Mouse (Mus musculus) 3134 (cell line): ENCODE data around the gene B4galnt3.
"Not testable (repeated sequence)": the region's sequence is repeated elsewhere in the genome, so short reads cannot be mapped to it uniquely, and the experiment has no call there.

ENCODE experiments used
- DNase-seq: peaks from one replicate; pipeline ENCODE4 v3.0.0-alpha.2; 2011; ENCODE audit warnings: low spot score; ENCODE audit not compliant: insufficient read length; ENCODE audit errors: extremely low read depth

B4galnt3 gene

GRCm38 (mm10) chr6:120294056-120294784 is at the start of gene B4galnt3, which contains the start of gene D330020A13Rik:
Gene B4galnt3 (minus strand): TSS chr6:120294559.
Gene D330020A13Rik (plus strand): TSS chr6:120294364.
- DNase-seq: no peak

GRCm38 (mm10) chr6:120343992-120344391 is 49.6 kb upstream of the B4galnt3 start:
- DNase-seq: no peak

GRCm38 (mm10) chr6:120332351-120332750 is 38.0 kb upstream of the B4galnt3 start:
- DNase-seq: no peak

GRCm38 (mm10) chr6:120324295-120324927 is 30.1 kb upstream of the B4galnt3 start:
- DNase-seq: peak; percentile 25

- no peak for DNase-seq
Measured at GRCm38 (mm10) chr6:120320369-120320768, 26.0 kb upstream of the B4galnt3 start.

GRCm38 (mm10) chr6:120319129-120319528 is 24.8 kb upstream of the B4galnt3 start:
- no peak for DNase-seq

GRCm38 (mm10) chr6:120318303-120318940 is 24.1 kb upstream of the B4galnt3 start:
- DNase-seq: no peak

GRCm38 (mm10) chr6:120312443-120312842 is 18.1 kb upstream of the B4galnt3 start:
- no peak for DNase-seq

GRCm38 (mm10) chr6:120309787-120310186 is 15.4 kb upstream of the B4galnt3 start:
- DNase-seq: no peak

- no peak for DNase-seq
Measured at GRCm38 (mm10) chr6:120309338-120309737, 15.0 kb upstream of the B4galnt3 start.

GRCm38 (mm10) chr6:120306859-120307594 is 12.7 kb upstream of the B4galnt3 start:
- no peak for DNase-seq

GRCm38 (mm10) chr6:120302755-120303316 is 8.5 kb upstream of the B4galnt3 start:
- no peak for DNase-seq

GRCm38 (mm10) chr6:120301137-120301536 is 6.8 kb upstream of the B4galnt3 start:
- no peak for DNase-seq

- DNase-seq: not testable (repeated sequence)
Measured at GRCm38 (mm10) chr6:120296589-120296988, 2.2 kb upstream of the B4galnt3 start.

GRCm38 (mm10) chr6:120294785-120295133 is 400 bp upstream of the B4galnt3 start:
- no peak for DNase-seq

GRCm38 (mm10) chr6:120291396-120292009 is 2.9 kb downstream of the B4galnt3 start:
- DNase-seq: no peak

GRCm38 (mm10) chr6:120289430-120289829 is 4.9 kb downstream of the B4galnt3 start:
- no peak for DNase-seq

- DNase-seq: no peak
Measured at GRCm38 (mm10) chr6:120288541-120288940, 5.8 kb downstream of the B4galnt3 start.

- DNase-seq: no peak
Measured at GRCm38 (mm10) chr6:120287279-120287678, 7.1 kb downstream of the B4galnt3 start.

GRCm38 (mm10) chr6:120276874-120277449 is 17.4 kb downstream of the B4galnt3 start:
- DNase-seq: no peak
